ENCODE assay signal across 21 mouse cellular contexts in genomic region chr7:30567555-30567954, GRCm38 (mm10).
"Had no signal": no experiment of that assay in that cellular context is flagged by ENCODE, and none has a peak within 500 bp of the region (broad histone marks: within the 10 kb centered on the region; RNA-seq: fewer than 3 reads in every experiment).

No protein-coding gene starts in this region.

- H3K9ac ChIP-seq: heart, embryonic 12.5 days; hindbrain, embryonic 12.5 days; hindbrain, embryonic 14.5 days; intestine, embryonic 15.5 days; limb, embryonic 13.5 days; limb, embryonic 15.5 days; liver, embryonic 12.5 days; liver, embryonic 14.5 days had no signal

- H3K27me3 ChIP-seq: heart, embryonic 12.5 days; hindbrain, embryonic 12.5 days; intestine, embryonic 15.5 days; limb, embryonic 13.5 days; limb, embryonic 15.5 days; liver, embryonic 12.5 days had no signal

- H3K4me3 ChIP-seq: heart, embryonic 10.5 days; heart, embryonic 12.5 days; hindbrain, embryonic 10.5 days; hindbrain, embryonic 12.5 days; intestine, embryonic 15.5 days; limb, embryonic 13.5 days; limb, embryonic 15.5 days; liver, embryonic 12.5 days had no signal

- H3K4me2 ChIP-seq: heart, embryonic 12.5 days; hindbrain, embryonic 12.5 days; hindbrain, embryonic 14.5 days; intestine, embryonic 15.5 days; limb, embryonic 13.5 days; limb, embryonic 15.5 days; liver, embryonic 12.5 days had no signal

- H3K9me3 ChIP-seq: heart, embryonic 10.5 days; heart, embryonic 12.5 days; hindbrain, embryonic 10.5 days; hindbrain, embryonic 12.5 days; intestine, embryonic 15.5 days; limb, embryonic 13.5 days; limb, embryonic 15.5 days; liver, embryonic 12.5 days had no signal

- H3K27ac ChIP-seq: heart, embryonic 10.5 days; hindbrain, embryonic 10.5 days; hindbrain, embryonic 12.5 days; hindbrain, embryonic 14.5 days; intestine, embryonic 15.5 days; limb, embryonic 13.5 days; limb, embryonic 15.5 days; liver, embryonic 12.5 days; liver, embryonic 14.5 days had no signal

- DNase-seq: gastrocnemius, postnatal 14 days; heart, adult 18-20 months; heart, postnatal 10 days; heart, postnatal 4 days; kidney, adult 18-20 months; kidney, adult 8-10 months; kidney, postnatal 10 days; kidney, postnatal 25 days; layer of hippocampus, adult 9-11 months; layer of hippocampus, postnatal 36 days; left cerebral cortex, postnatal 4 days had no signal
